Mouse (Mus musculus): ENCODE measurements at regions not wholly inside any gene's neighbourhood (a gene's known extent, or its start where the extent isn't known, plus 50 kb on each side); places are given as distances from the start of the nearest gene placed in this dataset.
A peak's percentile ranks its signal among the peaks of the same experiment; 100 is the strongest.

DNA sequence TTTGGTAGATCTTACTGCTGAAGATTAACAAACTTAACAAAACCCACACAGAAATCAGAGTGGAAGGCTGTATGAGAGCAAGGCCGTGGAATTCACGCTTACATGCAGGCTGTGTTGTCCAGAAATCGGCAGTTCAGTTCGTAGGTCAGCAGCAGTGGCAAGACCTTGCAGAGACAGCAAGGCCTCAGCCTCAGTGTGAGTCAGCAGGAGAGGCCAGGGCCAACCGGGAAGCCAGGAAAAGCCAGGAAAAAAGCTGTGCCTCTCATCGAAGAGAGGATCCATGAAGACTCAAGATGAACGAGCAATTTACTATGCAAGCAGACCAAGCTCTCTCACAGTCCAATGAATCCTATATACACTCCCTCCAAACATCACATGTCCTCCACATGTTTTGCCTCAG, 103.4 kb upstream of the 1700021F07Rik start:
- DNase-seq (ENCODE audit: low spot score), result no peak

DNA sequence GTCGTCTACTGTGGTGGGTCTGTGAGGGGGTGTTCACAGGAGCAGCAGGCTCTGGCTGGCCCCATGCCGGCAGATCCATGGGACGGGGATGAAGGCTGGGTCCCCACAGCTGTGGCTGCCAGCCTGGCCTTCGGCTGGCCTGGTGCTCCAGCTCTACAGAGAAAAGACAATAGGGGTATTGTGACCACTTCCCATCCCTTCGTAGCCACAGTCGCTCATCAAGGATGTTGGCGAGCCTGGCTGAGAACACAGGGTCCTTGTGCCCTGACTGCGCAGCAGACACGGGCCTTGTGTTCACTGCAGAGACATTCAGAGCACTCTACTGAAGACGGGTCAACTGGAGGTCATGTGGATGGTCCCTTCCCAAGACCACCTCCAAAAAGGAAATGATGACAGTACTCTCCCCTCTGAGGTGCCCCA, 102.4 kb upstream of the 1700021F07Rik start:
- peak; percentile 52 for DNase-seq (ENCODE audit: low spot score)

DNA sequence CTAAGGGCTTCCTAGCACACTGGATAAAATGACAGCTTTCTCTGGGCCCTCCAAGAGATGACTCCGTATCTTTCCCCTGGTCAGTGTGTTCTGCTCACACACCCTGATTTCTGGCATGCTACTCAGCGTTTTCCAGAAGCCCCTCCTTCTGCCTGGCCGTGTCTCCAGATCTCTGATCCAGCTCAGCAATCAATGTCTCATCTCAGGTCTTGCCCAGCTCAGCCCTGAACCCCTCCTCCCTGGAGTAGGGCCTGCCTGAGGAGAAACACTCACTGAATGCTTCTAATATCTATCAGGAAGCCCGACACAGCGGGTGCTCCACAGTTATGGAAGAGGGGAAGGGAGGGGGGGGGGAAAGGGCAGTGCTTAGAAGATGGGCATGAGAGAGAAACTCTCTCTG, 101.9 kb upstream of the 1700021F07Rik start:
- DNase-seq (ENCODE audit: low spot score), result no peak

DNA sequence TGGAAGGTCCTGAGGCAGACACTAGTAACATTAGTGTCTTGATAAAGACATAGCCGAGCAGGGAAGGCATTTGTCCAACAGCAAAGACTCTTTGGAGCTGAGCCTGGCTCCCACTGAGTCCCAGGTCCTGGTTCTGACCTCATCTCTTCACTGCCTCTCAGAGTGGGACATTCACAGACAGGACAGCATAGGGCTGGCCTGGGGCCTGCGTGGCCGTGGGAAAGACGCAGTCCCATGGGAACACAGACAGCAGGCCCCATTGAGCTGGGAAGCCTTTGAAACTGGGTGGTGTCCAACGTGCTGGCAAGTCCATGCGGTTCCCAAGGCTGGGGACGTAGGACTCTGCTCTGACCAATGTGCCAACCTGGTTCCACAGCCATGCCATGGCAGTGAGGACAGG, 97.5 kb upstream of the 1700021F07Rik start:
- peak; percentile 24 for DNase-seq (ENCODE audit: low spot score)

DNA sequence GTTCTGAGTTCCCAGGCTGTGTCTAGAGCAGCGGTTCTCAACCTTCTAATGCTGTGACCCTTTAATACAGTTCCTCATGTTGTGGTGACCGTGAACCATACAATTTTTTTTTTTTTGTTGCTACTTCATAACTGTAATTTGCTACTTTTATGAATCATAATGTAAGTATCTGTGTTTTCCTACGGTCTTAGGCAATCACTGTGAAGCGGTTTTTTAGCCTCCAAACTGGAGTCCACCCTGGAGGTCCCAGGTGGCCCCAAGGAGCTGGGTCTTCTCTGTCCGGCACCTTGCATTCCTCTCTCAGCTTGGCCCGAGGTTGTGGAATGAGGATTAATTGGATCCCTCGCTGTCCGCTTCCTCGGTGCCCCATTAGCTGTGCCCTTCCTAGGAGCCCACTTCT, 96.6 kb upstream of the 1700021F07Rik start:
- DNase-seq (ENCODE audit: low spot score), result no peak

DNA sequence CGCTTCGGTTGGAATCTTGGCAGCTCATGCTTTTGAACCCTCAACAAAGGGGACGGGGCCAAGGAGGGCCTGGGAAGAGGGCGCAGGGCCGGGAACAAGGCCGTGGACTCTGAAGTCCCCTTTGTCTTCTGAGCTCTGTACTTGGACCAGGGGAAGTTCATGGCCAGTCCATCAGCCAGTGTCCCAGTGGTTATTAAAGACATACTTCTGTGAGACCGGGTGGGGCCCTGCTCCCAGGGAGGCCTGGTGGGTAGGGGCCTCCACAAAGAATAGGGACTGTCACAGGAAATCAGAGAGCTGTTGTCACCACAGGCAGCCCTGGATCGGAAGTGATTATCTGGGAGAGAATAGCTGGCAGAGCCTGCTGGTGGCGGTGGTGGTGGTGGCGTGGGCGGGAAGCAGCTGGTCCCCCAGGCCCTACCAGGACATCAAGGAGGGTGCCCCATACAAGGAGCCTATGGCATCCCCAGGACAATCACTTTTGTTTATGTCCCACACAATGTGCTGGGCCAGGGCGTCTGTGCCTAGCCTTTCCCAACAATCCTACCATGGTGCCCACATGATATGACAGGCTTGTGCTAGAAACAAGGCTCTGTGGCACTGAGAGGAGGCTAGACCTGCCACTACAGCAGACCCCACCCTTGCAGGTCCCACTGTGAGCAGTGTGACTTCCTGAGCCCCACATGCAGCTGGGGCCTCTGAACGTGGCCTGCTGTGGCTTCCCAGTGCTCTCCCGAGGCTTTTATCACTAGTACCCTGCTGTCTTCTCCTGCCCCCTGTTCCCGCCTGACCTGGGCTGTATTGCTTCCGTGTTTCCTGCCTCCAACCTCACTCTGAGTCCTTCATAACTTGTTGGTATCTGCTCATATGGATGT, 96.0 kb upstream of the 1700021F07Rik start:
- DNase-seq (ENCODE audit: low spot score), result no peak

DNA sequence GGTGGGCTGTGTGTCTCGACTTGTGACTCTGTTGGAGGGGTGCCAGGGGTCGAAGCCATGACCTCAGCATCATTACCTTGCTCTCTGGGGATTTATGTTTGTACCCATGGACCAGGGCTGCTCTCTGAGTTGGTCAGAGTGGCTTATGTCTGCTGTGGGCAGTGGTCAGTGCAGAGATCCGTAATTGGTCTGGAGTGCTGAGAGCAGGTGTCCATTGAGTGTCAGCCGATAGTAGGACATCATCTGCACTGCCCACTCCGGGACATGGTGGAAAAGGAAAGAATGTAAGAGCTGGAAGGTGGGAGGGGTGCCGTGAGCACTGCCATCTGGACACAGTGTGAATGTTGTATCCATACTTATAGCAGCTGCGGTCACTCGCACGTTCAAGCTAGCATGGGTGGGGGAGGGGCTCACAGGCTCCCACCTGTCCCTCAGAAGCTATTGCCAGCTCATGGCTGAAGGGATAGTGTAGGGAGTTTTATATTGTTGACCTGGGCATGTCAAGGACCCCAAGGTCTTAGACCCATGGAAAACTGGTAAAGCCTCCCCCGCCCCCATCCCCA, 94.4 kb upstream of the 1700021F07Rik start:
- no peak for DNase-seq (ENCODE audit: low spot score)

DNA sequence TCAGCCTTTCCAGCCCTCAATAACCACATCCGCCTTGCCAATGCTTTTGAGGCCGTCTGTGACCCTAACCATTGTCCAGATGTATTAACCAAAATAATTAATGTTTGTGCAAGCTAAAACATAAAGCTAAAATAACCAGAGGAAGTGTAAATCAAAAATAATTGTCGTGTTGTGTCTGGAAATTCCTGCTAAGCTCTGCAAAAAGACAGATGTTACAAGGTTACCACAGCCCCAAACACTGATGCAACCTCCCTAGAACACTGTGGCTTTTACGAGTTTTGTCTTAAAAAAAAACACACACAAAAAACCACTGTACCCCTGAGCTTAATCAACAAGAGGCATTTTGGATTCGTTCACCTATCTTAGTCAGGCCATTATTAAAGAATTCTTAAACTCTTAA, 90.5 kb upstream of the 1700021F07Rik start:
- DNase-seq (ENCODE audit: low spot score), result no peak

DNA sequence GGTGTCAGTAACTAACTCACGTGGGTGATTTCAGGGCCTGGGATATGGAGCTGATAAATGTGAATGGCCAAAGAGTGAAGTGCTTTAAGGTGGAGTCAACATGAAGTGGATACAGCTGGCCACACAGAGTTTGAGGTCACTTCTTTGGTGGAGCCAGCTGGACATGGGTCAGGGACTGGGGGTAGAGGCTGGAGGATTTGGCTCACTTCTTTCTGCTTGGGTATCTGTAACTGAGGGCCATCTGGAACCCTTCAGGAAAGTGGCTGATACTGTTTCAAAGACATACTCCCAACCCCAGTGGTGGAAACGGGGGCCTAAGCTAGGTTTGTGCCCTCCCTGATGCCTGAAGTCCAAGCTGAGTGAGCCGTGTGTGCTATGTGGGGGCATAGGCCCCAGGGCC, 90.1 kb upstream of the 1700021F07Rik start:
- DNase-seq (ENCODE audit: low spot score), result no peak

DNA sequence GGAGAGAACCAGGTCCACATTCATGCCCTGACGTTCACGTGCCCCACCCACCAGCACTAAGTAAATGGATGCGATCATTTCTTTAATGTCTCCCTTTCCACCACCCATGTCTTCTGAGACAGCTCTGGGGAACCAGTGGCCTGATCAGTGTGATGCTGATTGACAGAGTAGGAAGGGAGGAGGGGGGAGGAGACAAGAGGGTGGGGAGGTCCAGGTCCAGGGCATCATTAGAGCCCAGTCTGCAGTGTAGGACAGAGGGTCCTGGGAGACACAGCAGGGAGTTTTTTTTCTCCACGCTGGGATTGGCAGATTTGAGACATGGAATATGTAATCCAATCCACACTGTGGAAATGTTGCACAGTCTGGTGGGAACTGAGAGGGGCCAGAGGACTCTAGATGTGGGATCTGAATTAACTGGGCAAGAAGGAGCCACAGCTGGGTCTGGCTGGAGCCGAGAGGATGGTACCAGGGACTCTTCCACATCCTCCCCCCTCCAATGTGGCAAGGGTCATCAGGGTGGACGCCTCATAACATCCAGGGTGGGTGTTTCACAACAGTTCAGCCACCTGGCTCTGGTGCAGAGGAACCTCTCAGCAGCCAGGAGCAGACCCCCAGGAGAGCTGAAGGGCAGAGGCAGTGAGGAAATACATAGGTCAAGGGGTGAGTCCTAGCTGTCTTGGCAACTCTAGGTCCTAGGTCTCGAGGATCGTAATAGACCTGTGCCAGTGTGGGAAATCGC, 89.3 kb upstream of the 1700021F07Rik start:
- DNase-seq (ENCODE audit: low spot score), result no peak

DNA sequence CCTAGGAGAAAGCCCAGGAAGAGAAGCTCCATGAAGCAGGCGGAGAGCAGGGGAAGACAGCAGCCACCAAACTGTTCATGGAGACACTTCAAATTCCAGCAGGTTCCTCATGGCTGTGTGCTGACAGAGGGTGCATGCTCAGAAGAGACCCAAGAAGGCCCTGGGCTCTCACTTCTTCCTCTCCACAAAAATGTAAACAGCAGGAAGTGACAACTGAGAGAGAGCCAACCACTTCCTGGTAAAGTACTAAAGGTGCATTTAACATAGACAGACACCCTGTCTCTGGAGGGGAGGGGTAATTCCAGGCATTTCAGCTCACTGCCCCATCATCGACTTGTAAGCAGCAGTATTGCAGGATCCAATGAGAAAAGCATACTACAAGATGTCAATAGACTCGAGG, 85.8 kb upstream of the 1700021F07Rik start:
- DNase-seq (ENCODE audit: low spot score), result no peak

DNA sequence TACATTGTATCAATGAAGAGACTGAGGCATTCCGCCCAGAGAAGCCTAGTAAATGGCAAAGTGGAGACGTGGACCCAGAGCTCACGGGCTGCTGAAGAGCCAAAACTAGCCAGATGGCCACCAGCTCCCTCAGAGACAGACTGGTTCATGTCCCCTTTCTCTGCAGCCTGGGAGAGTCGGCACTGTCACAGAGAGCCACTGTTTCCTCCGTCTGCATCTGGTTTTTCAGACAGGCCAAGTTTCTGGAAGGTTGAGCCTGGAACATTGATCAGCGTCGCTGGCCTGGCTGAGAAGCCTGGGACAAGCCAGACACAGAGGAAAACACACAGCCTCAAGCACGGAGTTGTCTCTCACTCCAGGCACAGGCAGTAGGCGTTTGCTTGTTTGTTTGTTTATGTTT, 83.4 kb upstream of the 1700021F07Rik start:
- DNase-seq (ENCODE audit: low spot score), result no peak

DNA sequence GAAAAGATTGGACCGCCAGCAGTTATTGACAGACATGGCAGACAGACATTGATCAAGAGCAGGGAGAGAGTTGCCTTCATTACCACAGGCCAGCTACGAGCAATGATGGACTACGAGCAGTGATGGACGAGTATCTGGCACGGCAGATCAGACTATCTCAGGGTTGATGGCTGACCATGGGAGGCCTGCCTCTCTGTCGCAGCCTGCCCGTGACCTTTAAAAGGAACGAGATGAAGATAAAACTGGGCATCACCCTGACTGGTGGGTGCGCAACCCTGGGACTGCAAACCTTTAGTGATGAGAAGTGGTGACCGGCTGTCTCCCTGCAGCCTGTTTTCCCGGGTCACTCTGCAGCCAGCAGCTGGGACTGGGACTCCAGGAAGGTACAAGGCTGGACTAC, 80.3 kb upstream of the 1700021F07Rik start:
- no peak for DNase-seq (ENCODE audit: low spot score)

DNA sequence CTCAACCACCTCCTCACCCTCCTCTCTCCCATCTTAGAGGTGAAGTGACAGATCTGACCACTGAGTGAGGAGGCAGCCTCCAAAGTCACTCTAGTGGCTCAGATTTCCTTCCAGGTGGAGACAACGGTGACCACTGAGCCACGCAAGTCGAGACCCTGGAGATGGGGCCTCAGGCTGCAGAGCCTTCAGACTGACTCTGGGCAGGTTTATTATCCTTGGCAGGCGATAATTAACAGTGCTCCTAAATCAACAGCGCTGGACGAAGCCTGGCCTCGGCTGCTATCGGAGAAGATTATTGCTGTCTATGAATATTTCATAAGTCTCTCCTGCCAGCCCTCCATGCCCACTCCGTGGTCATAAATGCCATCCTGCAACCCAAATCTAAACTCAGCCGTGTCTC, 79.1 kb upstream of the 1700021F07Rik start:
- DNase-seq (ENCODE audit: low spot score), result no peak

DNA sequence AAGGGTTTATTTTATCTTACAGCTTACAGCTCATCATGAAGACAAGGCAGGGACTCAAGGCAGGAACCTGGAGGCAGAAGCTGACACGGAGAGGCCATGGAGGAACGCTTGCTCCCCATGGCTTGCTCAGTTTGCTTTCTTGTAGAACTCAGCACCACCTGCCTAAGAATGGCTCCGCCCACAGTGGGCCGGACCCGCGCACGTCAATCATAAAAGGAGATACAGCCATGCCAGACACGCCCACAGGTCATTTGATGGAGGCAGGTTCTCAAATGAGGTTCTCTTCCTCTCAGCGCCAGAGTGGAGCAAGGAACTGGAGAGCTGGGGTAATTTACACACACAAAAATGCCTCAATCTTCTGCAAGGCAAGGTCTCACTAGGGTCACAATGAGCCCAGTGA, 78.0 kb upstream of the 1700021F07Rik start:
- DNase-seq (ENCODE audit: low spot score), result no peak

DNA sequence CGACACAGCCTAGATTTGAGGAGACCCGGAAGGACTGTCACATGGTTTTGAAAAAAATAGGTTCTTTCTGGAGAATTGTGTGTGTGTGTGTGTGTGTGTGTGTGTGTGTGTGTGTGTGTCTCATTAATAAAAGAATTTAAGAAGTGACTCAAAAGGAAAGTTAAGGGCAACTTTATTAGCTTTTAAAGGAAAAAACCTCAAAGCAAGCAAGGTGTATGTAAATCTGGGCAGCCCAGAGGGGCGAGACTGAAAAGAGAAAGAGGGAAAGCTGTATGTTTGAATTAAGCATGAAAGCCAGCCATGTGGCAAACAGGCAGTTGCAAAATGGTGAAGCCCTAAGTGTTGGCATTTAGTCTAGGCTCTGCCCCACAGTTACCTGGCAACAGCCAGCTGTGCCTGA, 77.3 kb upstream of the 1700021F07Rik start:
- no peak for DNase-seq (ENCODE audit: low spot score)

DNA sequence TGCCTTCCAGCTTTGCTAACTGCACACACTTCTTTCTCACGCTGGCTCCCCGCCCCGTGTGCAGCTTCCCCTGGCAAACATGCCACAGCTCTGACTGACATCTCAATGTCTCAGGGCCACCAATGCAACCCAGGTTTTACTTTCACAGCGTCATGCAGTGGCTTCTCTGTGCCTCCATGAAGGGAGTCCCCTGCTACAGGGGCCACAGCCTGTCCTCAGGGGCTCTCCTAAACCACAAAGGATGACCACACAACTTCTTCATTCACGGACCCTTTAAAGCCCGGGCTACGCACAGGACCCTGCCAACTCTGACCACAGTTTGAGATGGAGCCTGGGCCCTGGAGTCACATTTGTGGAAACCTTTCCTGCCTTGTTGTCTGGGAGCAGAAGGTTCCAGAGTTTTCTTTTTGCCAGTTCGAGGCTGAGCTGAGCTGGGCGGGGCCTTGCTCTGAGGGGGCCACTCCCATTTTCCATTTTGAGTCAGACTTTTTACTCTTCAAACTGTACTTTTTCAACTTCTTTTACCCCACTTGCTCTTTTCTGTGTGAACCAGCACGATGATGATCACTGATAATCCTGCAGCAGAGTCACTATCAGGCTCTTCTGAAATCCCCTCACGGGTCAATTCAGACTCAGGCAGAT, 73.7 kb upstream of the 1700021F07Rik start:
- no peak for DNase-seq (ENCODE audit: low spot score)

DNA sequence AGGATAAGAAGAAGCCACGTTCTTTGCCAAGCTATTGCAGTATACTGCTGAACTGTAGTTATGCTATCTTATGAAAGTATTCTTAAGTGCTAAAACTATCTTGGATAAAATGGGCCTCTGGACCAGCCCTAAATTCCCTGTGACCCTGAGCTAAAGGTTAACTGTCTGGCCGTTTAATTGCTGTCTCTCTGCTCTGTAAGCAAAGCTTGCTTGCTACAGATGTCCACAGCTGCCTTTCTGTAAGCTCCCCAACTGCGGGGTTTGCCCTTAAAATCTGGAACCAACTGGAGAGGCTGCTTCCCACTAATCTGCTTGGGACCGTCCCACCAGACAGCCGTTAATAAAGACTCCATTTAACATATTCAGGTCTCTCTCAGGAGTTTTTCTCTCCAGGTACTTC, 73.2 kb upstream of the 1700021F07Rik start:
- DNase-seq (ENCODE audit: low spot score), result no peak

DNA sequence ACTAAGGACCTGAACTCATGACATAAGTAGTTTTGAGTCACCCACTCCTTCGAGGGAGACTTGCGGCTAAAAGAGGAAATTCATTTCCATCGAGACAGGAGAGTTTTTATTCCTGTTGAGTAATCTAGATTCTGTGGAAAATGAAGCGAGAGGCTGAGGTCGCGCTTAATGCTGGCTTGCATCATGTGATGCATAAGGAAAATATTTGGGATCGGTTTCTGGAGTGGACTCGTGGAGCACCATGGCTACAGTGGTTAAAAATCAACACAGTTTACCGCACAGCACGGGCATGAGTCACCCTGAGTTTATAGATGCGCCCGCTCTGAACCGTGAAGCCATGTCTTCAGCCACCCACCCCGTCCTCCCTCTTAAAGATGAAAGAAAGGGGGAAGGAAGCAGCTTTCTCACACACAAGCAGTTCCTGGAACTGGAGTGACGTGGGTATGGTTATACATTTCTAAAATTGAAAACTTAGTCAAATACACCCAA, 70.3 kb upstream of the 1700021F07Rik start:
- no peak for DNase-seq (ENCODE audit: low spot score)

DNA sequence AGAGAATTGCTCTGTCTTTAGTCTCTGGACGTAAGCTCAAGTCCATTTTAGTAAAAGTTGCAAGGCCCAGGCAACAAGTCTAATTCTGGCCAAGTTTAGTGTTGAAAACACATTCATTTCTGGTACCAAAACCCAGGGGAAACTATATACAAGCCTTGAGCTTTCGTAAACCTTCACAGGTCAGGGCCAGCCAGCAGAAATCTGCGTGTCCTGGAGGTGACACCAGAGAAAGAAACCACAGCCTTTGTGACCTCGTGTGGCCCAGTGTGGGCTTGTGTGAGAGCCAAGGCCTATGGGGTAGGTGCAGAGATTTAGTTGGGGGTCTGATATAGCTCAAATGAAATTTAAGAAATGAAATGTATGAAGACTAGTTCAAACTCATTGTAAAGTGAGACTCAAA, 69.6 kb upstream of the 1700021F07Rik start:
- DNase-seq (ENCODE audit: low spot score), result no peak

DNA sequence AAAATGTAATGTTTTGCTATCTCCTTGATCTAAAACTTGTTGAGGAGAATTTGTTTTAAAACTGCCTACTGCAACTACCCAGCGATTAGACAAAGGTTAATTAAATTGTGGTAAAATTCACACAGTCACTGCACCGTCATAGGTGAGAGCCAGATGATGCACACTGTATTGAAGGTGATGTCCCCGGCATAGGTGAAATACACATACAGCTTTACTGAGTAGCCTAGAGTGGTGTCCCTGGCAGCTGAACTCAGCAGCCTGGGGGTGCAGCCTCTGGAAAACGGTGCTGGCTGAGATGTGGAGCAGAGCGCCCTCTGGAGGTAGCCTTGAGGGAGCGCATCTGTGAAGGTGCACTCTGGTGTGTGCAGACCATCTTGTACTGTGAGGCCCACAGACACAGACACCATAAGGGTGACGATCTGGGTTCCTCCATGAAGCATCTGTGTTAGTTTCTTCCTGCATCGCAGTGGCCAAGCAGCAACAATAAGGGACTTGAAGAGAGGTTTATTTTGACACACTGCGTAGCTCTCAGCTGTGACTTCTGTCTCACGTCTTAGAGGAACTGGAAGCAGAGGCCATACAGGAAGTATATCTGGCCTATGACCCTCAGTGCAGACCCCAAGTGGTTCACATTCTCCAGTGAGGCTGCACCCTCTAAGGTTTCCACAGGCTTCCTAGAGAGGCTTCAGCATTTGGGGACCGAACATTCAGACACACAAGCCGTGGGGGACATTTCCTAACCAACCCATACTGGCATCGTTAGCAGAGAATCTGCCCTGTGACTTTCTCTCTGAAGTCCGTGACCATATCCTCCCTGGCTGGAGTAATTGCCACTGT, 68.6 kb upstream of the 1700021F07Rik start:
- DNase-seq (ENCODE audit: low spot score), result peak; percentile 34

DNA sequence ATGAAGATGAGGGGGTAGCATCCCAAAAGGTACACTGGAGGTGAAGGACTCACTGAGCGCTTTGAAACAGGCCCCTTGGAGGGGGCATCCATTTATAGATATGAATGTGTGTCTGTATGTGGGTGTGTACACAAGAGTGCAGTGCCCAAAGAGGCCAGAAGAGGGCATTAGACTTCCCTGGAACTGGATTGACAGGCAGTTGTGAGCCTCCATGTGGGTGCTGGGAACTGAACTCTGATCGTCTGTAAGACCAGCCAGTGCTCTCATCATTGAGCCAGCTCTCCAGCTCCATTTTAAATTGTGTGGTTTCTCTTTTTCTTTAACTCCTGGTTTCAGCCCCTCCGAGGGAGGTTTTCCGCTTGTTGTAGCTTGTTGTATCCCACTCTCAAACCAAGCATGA, 67.6 kb upstream of the 1700021F07Rik start:
- no peak for DNase-seq (ENCODE audit: low spot score)

Measured in layer of hippocampus, adult 11-12 months (tissue).